Mouse (Mus musculus): Measurements from ENCODE around the gene Smco1. TPM values are rescaled to one million over a fixed set of nuclear protein-coding genes. Genes with fewer than 3 reads are reported as not detected.
"Not testable (repeated sequence)": the region's sequence is repeated elsewhere in the genome, so short reads cannot be mapped to it uniquely, and the experiment has no call there.

Smco1 gene
- under 1 TPM in 1 of 2 experiments, not detected in 1; 0.40 TPM for total RNA-seq (2021)
- long read RNA-seq, experiment 1, result 0 reads
- long read RNA-seq, experiment 2, result 0 reads

DNA sequence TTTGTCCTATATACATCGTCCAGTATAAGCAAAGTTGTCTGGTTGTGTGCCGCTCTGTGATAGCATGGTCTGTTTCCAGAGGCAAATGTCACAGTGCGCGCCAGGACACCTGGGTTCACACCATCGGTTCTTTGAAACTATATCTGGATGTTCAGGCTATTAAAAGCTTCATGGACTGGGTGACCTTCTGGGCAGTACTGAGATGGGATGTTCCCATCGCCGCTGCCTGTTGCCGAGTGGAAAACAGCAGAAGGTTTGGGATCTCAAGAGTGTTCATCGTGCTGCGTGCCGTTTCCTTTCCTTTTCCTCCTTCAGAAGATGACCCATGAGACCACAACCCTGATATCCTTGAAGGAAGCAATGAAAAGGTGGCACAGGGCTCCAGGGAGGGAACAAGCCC, at the start of gene Smco1:
Smco1 (plus strand) TSS at position 178 of the 400 bp plus-strand sequence.
- H3K27ac ChIP-seq, result no peak within 1 kb of the TSS
- DNase-seq (ENCODE audit: extremely low spot score in 1 of 2, low spot score in 2 of 2), result no peak
- no peak within 1 kb of the TSS for H3K4me3 ChIP-seq
- TF ChIP-seq CTCF (IDR thresholded peaks at IDR 0.05), result no peak
- intact Hi-C loops (cut with DNase I), result no loop called here

DNA sequence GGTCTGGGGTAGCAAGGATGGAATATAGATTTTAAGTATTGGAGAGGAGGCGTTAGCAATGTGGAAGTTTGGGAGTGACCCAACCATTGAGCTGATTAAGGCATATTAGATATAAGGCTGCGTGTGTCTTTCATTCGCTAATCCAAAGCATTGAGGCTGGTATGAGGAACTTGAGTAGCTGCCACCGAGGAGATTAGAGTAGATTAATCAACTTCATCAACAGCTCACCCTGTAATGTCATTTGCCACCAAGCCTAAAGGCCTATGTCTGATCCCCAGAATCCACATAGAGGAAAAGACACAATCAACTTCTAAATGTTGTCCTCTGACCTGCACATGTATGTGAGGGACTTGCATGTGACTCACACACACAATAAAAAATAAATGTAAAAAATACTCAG, 49.5 kb upstream of the Smco1 start:
- Histone ChIP-seq H3K4me3 (no peak overlapping the region), H3K27ac (no peak overlapping the region)
- TF ChIP-seq CTCF (IDR thresholded peaks at IDR 0.05), result no peak
- intact Hi-C loops (cut with DNase I), result no loop called here
- DNase-seq (ENCODE audit: extremely low spot score in 1 of 2, low spot score in 2 of 2), result no peak

DNA sequence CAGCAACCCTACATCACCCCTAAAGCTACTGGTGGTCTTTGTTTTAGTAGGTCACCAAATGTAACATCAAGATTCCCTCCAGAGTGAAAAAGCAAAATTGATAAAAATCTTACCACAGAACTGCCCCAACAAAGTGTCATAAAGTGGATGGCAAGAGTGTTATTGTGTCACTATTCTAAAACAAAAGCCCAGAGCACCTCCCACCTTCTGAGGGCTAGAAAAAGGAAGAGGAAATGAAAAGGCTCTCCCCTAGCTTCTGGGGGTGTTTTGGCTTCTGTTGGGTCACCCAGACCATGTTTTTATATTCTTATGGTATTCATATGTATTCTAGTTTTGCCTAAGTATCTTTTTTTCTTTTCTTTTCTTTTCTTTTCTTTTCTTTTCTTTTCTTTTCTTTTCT, 48.9 kb upstream of the Smco1 start:
- H3K4me3 ChIP-seq, result no peak overlapping the region
- intact Hi-C loops (cut with DNase I), result no loop called here
- no peak for TF ChIP-seq CTCF (IDR thresholded peaks at IDR 0.05)
- DNase-seq (ENCODE audit: extremely low spot score in 1 of 2, low spot score in 2 of 2), result no peak
- no peak overlapping the region for H3K27ac ChIP-seq

GRCm38 (mm10) chr16:32232050-32232449, 39.2 kb upstream of the Smco1 start:
- intact Hi-C loops (cut with DNase I); DNase-seq (ENCODE audit: extremely low spot score in 1 of 2, low spot score in 2 of 2); H3K27ac ChIP-seq; H3K4me3 ChIP-seq: not testable (repeated sequence)

GRCm38 (mm10) chr16:32237930-32238680, 33.2 kb upstream of the Smco1 start:
- no peak overlapping the region for H3K4me3 ChIP-seq
- intact Hi-C loops (cut with DNase I), result no loop called here
- no peak for DNase-seq (ENCODE audit: extremely low spot score in 1 of 2, low spot score in 2 of 2)
- no peak overlapping the region for H3K27ac ChIP-seq
- no peak for TF ChIP-seq CTCF (IDR thresholded peaks at IDR 0.05)

DNA sequence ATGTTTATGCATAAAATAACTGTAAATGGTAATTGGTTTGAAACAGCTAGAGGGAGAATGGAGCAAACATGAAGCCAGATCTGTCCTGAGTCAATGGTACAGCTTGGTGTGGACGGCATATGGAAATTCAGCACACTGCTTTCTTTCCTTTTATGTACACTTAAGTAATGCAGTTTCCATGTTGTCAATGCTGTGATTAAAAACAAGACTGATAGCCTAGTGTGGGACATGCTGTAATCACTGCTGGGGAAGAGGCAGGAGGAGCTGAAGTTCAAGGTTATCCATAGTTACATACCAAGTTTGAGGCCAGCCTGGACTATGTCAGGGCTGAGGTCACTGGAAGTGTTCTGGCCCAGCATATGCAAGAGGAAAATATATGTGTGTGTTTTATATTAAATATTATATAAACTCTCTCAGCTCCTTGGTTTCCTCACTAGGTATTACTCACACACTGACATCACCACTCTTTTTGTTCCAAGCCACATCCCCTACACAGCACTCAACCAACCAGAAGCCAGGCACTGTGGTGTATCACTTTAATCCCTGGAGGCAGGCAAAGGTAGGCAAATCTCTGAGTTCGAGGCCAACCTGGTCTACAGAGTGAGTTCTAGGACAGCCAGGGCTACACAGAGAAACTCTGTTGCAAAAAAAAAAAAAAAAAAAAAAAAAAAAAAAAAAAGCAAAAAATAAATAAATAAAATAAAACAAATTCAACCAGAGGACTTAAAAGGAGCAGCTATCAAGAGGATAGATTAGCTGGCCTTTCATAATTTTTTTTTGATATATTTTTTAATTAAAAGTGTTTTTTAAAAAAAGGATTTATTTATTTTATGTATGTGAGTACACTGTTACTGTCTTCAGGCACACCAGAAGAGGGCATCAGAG, 31.6 kb upstream of the Smco1 start:
- H3K27ac ChIP-seq, result no peak overlapping the region
- H3K4me3 ChIP-seq, result no peak overlapping the region
- DNase-seq (ENCODE audit: extremely low spot score in 1 of 2, low spot score in 2 of 2), result no peak
- TF ChIP-seq CTCF (IDR thresholded peaks at IDR 0.05), result no peak
- intact Hi-C loops (cut with DNase I), result loop anchor here (10.0 kb wide), 1 partner anchor 295 kb away; the partner anchor contains the start of genes 0610012G03Rik and Ncbp2

GRCm38 (mm10) chr16:32243901-32244300, 27.4 kb upstream of the Smco1 start:
- Histone ChIP-seq H3K27ac (no peak overlapping the region), H3K4me3 (no peak overlapping the region)
- no peak for TF ChIP-seq CTCF (IDR thresholded peaks at IDR 0.05)
- intact Hi-C loops (cut with DNase I), result loop anchor here (10.0 kb wide), 1 partner anchor 299 kb away; the partner anchor contains the start of genes 0610012G03Rik and Ncbp2
- DNase-seq (ENCODE audit: extremely low spot score in 1 of 2, low spot score in 2 of 2), result no peak

- no peak for TF ChIP-seq CTCF (IDR thresholded peaks at IDR 0.05)
- peak overlapping the region; percentile 86 for H3K27ac ChIP-seq
- H3K4me3 ChIP-seq, result peak overlapping the region; percentile 73
- intact Hi-C loops (cut with DNase I), result loop anchor here (2.0 to 10.0 kb wide), 4 partner anchors 30 to 302 kb away; partner anchors contain the start of genes 0610012G03Rik, Ncbp2 and Rnf168
- DNase-seq (ENCODE audit: extremely low spot score in 1 of 2, low spot score in 2 of 2), result peak in 1 of 2 experiments; percentile 60
Observed at GRCm38 (mm10) chr16:32246351-32246791, 24.9 kb upstream of the Smco1 start.

DNA sequence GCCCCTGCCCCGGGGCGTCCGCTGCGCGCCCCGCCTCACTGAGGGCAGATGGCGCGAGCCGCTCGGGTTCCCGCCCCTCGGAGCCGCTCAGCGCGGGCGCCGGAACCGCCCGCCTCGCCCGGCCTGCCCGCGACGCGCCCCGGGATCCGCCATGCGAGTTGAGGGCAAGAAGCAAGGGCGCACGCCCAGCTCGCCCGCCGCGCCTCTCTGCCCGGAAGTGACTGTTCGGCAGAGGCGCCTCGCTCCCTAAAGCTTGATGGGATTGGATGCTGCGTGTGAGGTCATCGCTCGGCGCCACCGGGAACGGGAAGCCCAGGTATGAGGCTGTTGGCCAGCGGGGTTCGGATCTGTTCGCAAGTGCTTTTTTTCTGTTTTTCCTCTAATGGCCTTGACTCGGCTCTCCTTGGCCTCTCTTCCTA, 24.3 kb upstream of the Smco1 start, which contains the start of the genes Fbxo45 and Wdr53:
Fbxo45 (minus strand) TSS at position 207 of the 419 bp plus-strand sequence.
Wdr53 (plus strand) TSS at position 276 of the 419 bp plus-strand sequence.
- intact Hi-C loops (cut with DNase I), result loop anchor here (2.0 to 10.0 kb wide), 4 partner anchors 30 to 302 kb away; partner anchors contain the start of genes 0610012G03Rik, Ncbp2 and Rnf168
- peak within 1 kb of the TSS; percentile 86 for H3K27ac ChIP-seq
- peak; percentile 98 for DNase-seq (ENCODE audit: extremely low spot score in 1 of 2, low spot score in 2 of 2)
- no peak for TF ChIP-seq CTCF (IDR thresholded peaks at IDR 0.05)
- H3K4me3 ChIP-seq, result peak within 1 kb of the TSS; percentile 73

DNA sequence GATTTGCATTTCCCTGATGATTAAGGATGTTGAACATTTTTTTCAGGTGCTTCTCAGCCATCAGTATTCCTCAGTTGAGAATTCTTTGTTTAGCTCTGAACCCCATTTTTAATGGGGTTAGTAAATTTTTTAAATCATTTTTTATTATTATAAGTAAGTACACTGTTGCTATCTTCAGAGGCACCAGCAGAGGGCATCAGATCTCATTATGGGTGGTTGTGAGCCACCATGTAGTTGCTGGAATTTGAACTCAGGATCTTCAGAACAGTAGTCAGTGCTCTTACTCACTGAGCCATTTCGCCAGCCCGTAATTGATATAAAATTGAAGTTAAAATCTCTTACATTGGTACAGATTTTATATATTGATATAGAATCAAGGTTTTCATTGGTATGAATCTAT, 7.0 kb upstream of the Smco1 start:
- not testable (repeated sequence) for DNase-seq (ENCODE audit: extremely low spot score in 1 of 2, low spot score in 2 of 2); H3K27ac ChIP-seq; H3K4me3 ChIP-seq
- peak; percentile 57 for TF ChIP-seq CTCF (IDR thresholded peaks at IDR 0.05)
- intact Hi-C loops (cut with DNase I), result loop anchor here (5.0 kb wide), 1 partner anchor 193 kb away; no protein-coding TSS in a partner anchor

- no peak for DNase-seq (ENCODE audit: extremely low spot score in 1 of 2, low spot score in 2 of 2)
- intact Hi-C loops (cut with DNase I), result no loop called here
- Histone ChIP-seq H3K27ac (no peak overlapping the region), H3K4me3 (no peak overlapping the region)
- peak; percentile 54 for TF ChIP-seq CTCF (IDR thresholded peaks at IDR 0.05)
Observed at GRCm38 (mm10) chr16:32273338-32273737, 2.1 kb downstream of the Smco1 start.
